Mouse (Mus musculus): ENCODE data around the gene Btg2. TPM values are rescaled to one million over a fixed set of nuclear protein-coding genes. Genes with fewer than 3 reads are reported as not detected.

The Btg2 gene
- 317 to 383 TPM (median 362 TPM) in 4 replicates for total RNA-seq (2023; ENCODE audit: inconsistent age)

DNA sequence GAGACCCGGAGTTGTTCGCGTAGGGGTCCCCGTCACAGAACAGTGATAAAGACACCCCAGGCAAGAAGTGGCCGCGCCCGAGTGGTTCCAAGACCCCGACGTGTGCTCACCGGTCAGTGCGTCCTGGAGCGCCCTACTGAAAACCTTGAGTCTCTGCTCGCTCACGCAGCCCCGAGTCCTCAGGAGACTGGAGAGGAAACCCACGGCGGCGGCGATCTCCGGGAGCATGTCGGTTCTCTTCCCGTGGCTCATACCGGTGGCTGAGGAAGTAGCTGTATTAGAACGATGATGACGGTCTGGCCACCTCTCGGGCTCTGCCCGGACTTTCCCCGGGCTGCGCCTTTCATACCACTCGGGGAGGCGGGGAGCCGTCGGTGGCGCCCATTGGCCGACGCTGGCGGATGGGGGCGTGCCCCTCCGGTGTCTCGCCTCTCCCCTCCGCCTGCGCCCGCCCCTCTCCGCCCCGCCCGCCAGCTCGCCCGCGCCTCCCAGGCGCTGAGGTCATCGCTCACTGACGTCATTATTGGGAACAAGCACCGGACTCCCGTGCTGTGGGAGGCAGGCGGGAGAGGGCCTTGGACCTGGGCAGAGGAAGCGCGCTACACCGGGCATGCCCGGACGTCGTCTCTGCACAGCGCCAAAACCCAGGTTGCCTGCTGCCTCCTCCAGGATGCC lies at the start of gene Btg2:
TSS of gene Btg2 (minus strand) at position 319 of the 675 bp plus-strand sequence.

DNA sequence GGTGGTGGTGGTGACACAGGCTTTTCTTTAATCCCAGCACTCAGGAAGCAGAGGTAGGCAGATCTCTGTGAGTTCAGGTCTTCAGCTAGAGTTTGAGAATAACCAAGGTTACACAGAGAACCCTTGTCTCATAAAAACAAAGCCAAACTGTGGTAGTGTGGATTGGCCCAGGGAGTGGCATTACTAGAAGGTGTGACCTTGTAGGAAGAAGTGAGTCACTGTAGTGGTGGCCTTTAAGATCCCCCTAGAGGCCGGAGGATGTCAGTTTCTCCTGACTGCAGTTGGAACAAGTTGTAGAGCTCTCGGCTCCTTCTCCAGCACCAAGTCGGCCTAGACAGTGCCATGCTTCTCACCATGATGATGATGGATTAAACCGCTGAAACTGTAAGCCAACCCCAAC lies 32.1 kb upstream of the Btg2 start, which contains the start of gene Chit1:
TSS of gene Chit1 (plus strand) at position 264 of the 400 bp plus-strand sequence.

DNA sequence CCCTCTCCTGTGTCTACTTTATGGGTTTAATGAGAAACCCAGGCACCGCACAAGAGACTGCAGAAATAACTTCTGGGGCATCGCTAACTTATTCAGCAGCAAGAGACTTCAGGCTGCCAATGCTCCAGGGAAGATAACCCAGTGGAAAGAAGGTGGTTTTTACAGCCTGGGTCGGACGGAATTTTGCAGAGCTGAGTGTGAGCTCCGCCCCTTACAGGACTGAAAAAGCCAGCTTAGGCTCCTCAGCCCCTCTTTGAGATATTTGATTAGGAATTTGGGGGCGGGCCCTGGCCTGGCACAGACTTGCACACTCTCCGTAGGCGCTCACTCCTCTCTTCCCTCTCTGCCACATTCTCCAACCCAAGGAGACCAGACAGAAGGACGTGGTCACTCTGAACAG lies 41.7 kb downstream of the Btg2 start, which contains the start of gene Fmod:
TSS of gene Fmod (plus strand) at position 83 of the 400 bp plus-strand sequence.

Other genes starting within 250 kb of the Btg2 start
- not detected in 4 replicates for gene Optc, start 171.1 kb downstream of the Btg2 start, total RNA-seq (2023; ENCODE audit: inconsistent age)
- gene Prelp, start 157.7 kb downstream of the Btg2 start, total RNA-seq (2023; ENCODE audit: inconsistent age): not detected in 4 replicates
- not detected in 4 replicates for gene Fmod, start 41.9 kb downstream of the Btg2 start, total RNA-seq (2023; ENCODE audit: inconsistent age)
- gene Chit1, start 32.1 kb upstream of the Btg2 start, total RNA-seq (2023; ENCODE audit: inconsistent age): not detected in 4 replicates
- gene Chil1, start 103.1 kb upstream of the Btg2 start, total RNA-seq (2023; ENCODE audit: inconsistent age): 0.80 TPM in 1 of 4 replicates, not detected in the others
- not detected in 4 replicates for gene Mybph, start 114.3 kb upstream of the Btg2 start, total RNA-seq (2023; ENCODE audit: inconsistent age)
- not detected in 4 replicates for gene Adora1, start 156.3 kb upstream of the Btg2 start, total RNA-seq (2023; ENCODE audit: inconsistent age)
- gene Myog, start 210.9 kb upstream of the Btg2 start, total RNA-seq (2023; ENCODE audit: inconsistent age): not detected in 4 replicates

All from B cell, adult (primary cell).